Mouse (Mus musculus) ES-E14 (cell line): ENCODE results near the gene Akt2. TPM values are rescaled to one million over a fixed set of nuclear protein-coding genes. Genes with fewer than 3 reads are reported as not detected.

Source experiments
- DNase-seq: peaks from one replicate; pipeline ENCODE4 v3.0.0-alpha.2; 2013; ENCODE audit warnings: low read depth, low spot score
- H3K27ac ChIP-seq: 2 replicates; pipeline ENCODE4 v1.5.1; 2012; ENCODE audit warnings: low read depth, mild to moderate bottlenecking, low read length, moderate library complexity, mixed read lengths; ENCODE audit not compliant: poor library complexity, insufficient read depth, severe bottlenecking
- H3K36me3 ChIP-seq: 2 replicates; pipeline ENCODE4 v1.6.1; 2012; ENCODE audit warnings: mild to moderate bottlenecking, low read length, moderate library complexity, mixed read lengths; ENCODE audit not compliant: control insufficient read depth, poor library complexity, insufficient read depth, severe bottlenecking
- H3K4me1 ChIP-seq, 2 experiments: fragments of 150-350 bp in 1 of 2; sonication (generic) in 1 of 2; 2 replicates each; pipeline ENCODE4 v1.6.1; 2012; ENCODE audit warnings: low read length in 2 of 2, mild to moderate bottlenecking in 1 of 2, mixed read lengths in 1 of 2; ENCODE audit not compliant: control insufficient read depth in 2 of 2, insufficient read depth in 2 of 2, poor library complexity in 1 of 2
- H3K4me3 ChIP-seq, 2 experiments: fragments of 150-350 bp in 1 of 2; sonication (generic) in 1 of 2; 2 replicates each; pipeline ENCODE4 v1.5.1; 2012; ENCODE audit warnings: low read length in 2 of 2, low read depth in 1 of 2, mild to moderate bottlenecking in 1 of 2, mixed read lengths in 1 of 2; ENCODE audit not compliant: insufficient read depth in 1 of 2, poor library complexity in 1 of 2, severe bottlenecking in 1 of 2
- H3K9ac ChIP-seq: 2 replicates; pipeline ENCODE4 v1.6.1; 2012; ENCODE audit warnings: low read depth, mild to moderate bottlenecking, low read length, mixed read lengths; ENCODE audit not compliant: poor library complexity, insufficient read depth, severe bottlenecking
- H3K9me3 ChIP-seq: fragments of 150-350 bp; sonication (generic); 2 replicates; pipeline ENCODE4 v1.6.1; 2012; ENCODE audit warnings: low read depth, mild to moderate bottlenecking, low read length; ENCODE audit not compliant: control insufficient read depth, insufficient read depth
- CHD2 ChIP-seq: IDR thresholded peaks from 2 replicates; pipeline ENCODE4 v1.6.1; 2014; ENCODE audit warnings: mild to moderate bottlenecking, low read depth, low read length, inconsistent platforms
- HCFC1 ChIP-seq: IDR thresholded peaks from 2 replicates; pipeline ENCODE4 v1.6.1; 2012; ENCODE audit warnings: low read length, inconsistent platforms, borderline replicate concordance; ENCODE audit not compliant: insufficient read depth
- MAFK ChIP-seq: IDR thresholded peaks from 2 replicates; pipeline ENCODE4 v1.6.1; 2014; ENCODE audit warnings: mild to moderate bottlenecking, low read depth, low read length, inconsistent platforms; ENCODE audit not compliant: insufficient read depth
- ZC3H11A ChIP-seq: IDR thresholded peaks from 2 replicates; pipeline ENCODE4 v1.6.1; 2012; ENCODE audit warnings: low read depth, mild to moderate bottlenecking, inconsistent platforms, low read length, borderline replicate concordance
- ZNF384 ChIP-seq: IDR thresholded peaks from 2 replicates; pipeline ENCODE4 v1.6.1; 2012; ENCODE audit warnings: low read depth, low read length, inconsistent platforms
- in situ Hi-C, 2 experiments: fragments of 600-800 bp; cut with MboI; formaldehyde crosslinking; loops; one replicate each; pipeline ENCODE4 v1.15.1; 2025; ENCODE audit warnings: low sequenced_read_pairs in 2 of 2, inconsistent platforms in 1 of 2; ENCODE audit not compliant: unreplicated experiment in 2 of 2
- total RNA-seq: library from RNA; depleted of rRNA; stranded (reverse); fragments of 300-350 nt; gene quantifications from 2 replicates; pipeline ENCODE4 v1.2.3, GENCODE M21; 2012

The Akt2 gene
- total RNA-seq, 1 experiment = 44.8 TPM

- Histone ChIP-seq H3K9ac (no peak within 1 kb of the TSS), H3K4me1 (peaks cover 0 to 2% of the 10 kb centered on the region in 2 experiments; a peak in 1 of 4 replicates), H3K36me3 (no peaks in the 10 kb centered on the region), H3K27ac (no peak within 1 kb of the TSS; the same call in 1 of the 2 replicates), H3K9me3 (no peaks in the 10 kb centered on the region), H3K4me3 (peak within 1 kb of the TSS; percentile 53 to 68)
- TF ChIP-seq HCFC1 (peak; percentile 73), ZC3H11A (no peak)
- in situ Hi-C loops = loop anchor here in 1 of 2 experiments (10.0 kb wide), 1 partner anchor 71 kb away; no protein-coding TSS in a partner anchor
- no peak for DNase-seq
These were observed 62.5 kb downstream of the Akt2 start, which contains the start of gene Ttc9b for GRCm38 (mm10) chr7:27653681-27654437. TSS of gene Ttc9b (plus strand) at chr7:27653915.

GRCm38 (mm10) chr7:27654607-27655276 is 63.4 kb downstream of the Akt2 start:
- Histone ChIP-seq H3K36me3 (no peaks in the 10 kb centered on the region), H3K9me3 (no peaks in the 10 kb centered on the region), H3K9ac (no peak overlapping the region), H3K27ac (no peak overlapping the region; the same call in 1 of the 2 replicates), H3K4me1 (peaks cover 0 to 3% of the 10 kb centered on the region in 2 experiments; a peak in 1 of 4 replicates), H3K4me3 (no peak overlapping the region)
- DNase-seq = no peak
- TF ChIP-seq ZC3H11A (no peak), ZNF384 (no peak), HCFC1 (no peak), CHD2 (no peak), MAFK (no peak)
- in situ Hi-C loops = loop anchor here in 1 of 2 experiments (10.0 kb wide), 1 partner anchor 70 kb away; no protein-coding TSS in a partner anchor

- Histone ChIP-seq H3K4me3 (no peak overlapping the region), H3K9me3 (no peaks in the 10 kb centered on the region), H3K36me3 (no peaks in the 10 kb centered on the region), H3K27ac (no peak overlapping the region), H3K4me1 (peaks cover 0 to 3% of the 10 kb centered on the region in 2 experiments; a peak in 1 of 4 replicates), H3K9ac (no peak overlapping the region)
- in situ Hi-C loops = loop anchor here in 1 of 2 experiments (10.0 kb wide), 1 partner anchor 69 kb away; no protein-coding TSS in a partner anchor
- DNase-seq = no peak
- TF ChIP-seq HCFC1 (no peak), ZC3H11A (no peak), MAFK (no peak), CHD2 (no peak), ZNF384 (no peak)
These were observed 64.2 kb downstream of the Akt2 start for GRCm38 (mm10) chr7:27655545-27655944.

GRCm38 (mm10) chr7:27656600-27656999 is 65.2 kb downstream of the Akt2 start:
- Histone ChIP-seq H3K4me1 (peaks cover 0 to 3% of the 10 kb centered on the region in 2 experiments; a peak in 1 of 4 replicates), H3K9ac (no peak overlapping the region), H3K36me3 (no peaks in the 10 kb centered on the region), H3K27ac (no peak overlapping the region), H3K4me3 (no peak overlapping the region), H3K9me3 (no peaks in the 10 kb centered on the region)
- in situ Hi-C loops = loop anchor here in 1 of 2 experiments (10.0 kb wide), 1 partner anchor 68 kb away; no protein-coding TSS in a partner anchor
- DNase-seq = no peak
- TF ChIP-seq CHD2 = no peak
- TF ChIP-seq ZNF384 = no peak
- TF ChIP-seq HCFC1 = no peak
- no peak for TF ChIP-seq ZC3H11A
- TF ChIP-seq MAFK = no peak
